Mouse (Mus musculus) embryonic fibroblast, embryonic 13.5 days (primary cell): ENCODE measurements around the gene Il5.

Experiments
- CTCF ChIP-seq: IDR thresholded peaks from 2 replicates; pipeline ENCODE4 v1.5.1; 2011; ENCODE audit warnings: mild to moderate bottlenecking, control low read depth, low read length, moderate library complexity, borderline replicate concordance; ENCODE audit not compliant: insufficient read depth
- POLR2A ChIP-seq: IDR thresholded peaks from 2 replicates; pipeline ENCODE4 v1.6.1; 2011; ENCODE audit warnings: low read depth, mild to moderate bottlenecking, control low read depth, low read length, moderate library complexity

- TF ChIP-seq CTCF (no peak), POLR2A (no peak)
Observed at GRCm38 (mm10) chr11:53719701-53720100, 893 bp upstream of the Il5 start.
